Mouse (Mus musculus) neural tube, embryonic 14.5 days (tissue): ENCODE results near the gene Cobl. TPM values are rescaled to one million over a fixed set of nuclear protein-coding genes. Genes with fewer than 3 reads are reported as not detected.

Source experiments
- ATAC-seq: fragments of 200-750 bp; cut with Nextera tagmentation; 2 replicates; pipeline ENCODE4 v1.8.0; 2017; ENCODE audit warnings: low read depth, mild to moderate bottlenecking, moderate TSS enrichment, moderate library complexity
- H3K27ac ChIP-seq: fragments of 300-500 bp; sonication (generic); 2 replicates; pipeline ENCODE4 v1.5.1; 2014; ENCODE audit warnings: low read depth, mild to moderate bottlenecking, control low read depth, low read length, moderate library complexity, mixed read lengths
- H3K27me3 ChIP-seq: fragments of 300-500 bp; sonication (generic); 2 replicates; pipeline ENCODE4 v1.6.1; 2014; ENCODE audit warnings: low read length; ENCODE audit not compliant: control insufficient read depth, insufficient read depth
- H3K36me3 ChIP-seq: fragments of 300-500 bp; sonication (generic); 2 replicates; pipeline ENCODE4 v1.6.1; 2014; ENCODE audit warnings: low read length, mixed read lengths; ENCODE audit not compliant: control insufficient read depth, insufficient read depth
- H3K4me1 ChIP-seq: fragments of 300-500 bp; sonication (generic); 2 replicates; pipeline ENCODE4 v1.6.1; 2014; ENCODE audit warnings: low read length; ENCODE audit not compliant: control insufficient read depth, insufficient read depth
- H3K4me2 ChIP-seq: fragments of 300-500 bp; sonication (generic); 2 replicates; pipeline ENCODE4 v1.6.1; 2014; ENCODE audit warnings: mild to moderate bottlenecking, low read depth, low read length, control low read depth
- H3K4me3 ChIP-seq: fragments of 300-500 bp; sonication (generic); 2 replicates; pipeline ENCODE4 v1.5.1; 2014; ENCODE audit warnings: low read depth, low read length, control low read depth, mixed read lengths
- H3K9ac ChIP-seq: fragments of 300-500 bp; sonication (generic); replicated peaks from 2 replicates; pipeline ENCODE4 v1.6.1; 2014; ENCODE audit warnings: low read depth, mild to moderate bottlenecking, control low read depth, low read length, mixed read lengths
- H3K9me3 ChIP-seq: fragments of 300-500 bp; sonication (generic); 2 replicates; pipeline ENCODE4 v1.6.1; 2016; ENCODE audit warnings: low read length; ENCODE audit not compliant: control insufficient read depth
- WGBS: fragments of 180-500 bp; shearing (Covaris S2); extraction: QIAGEN DNeasy Blood & Tissue Kit; methylation state at CpG from one replicate; pipeline ENCODE4 v1.1.7; 2014; 5-methylcytosine and 5-hydroxymethylcytosine counted together
- polyA plus RNA-seq: library from polyadenylated mRNA; unstranded; fragments of >200 nt; fragmentation: Nextera tagmentation; extraction: Ambion mirVana; gene quantifications from 2 replicates; pipeline ENCODE4 v1.2.1, GENCODE M21; 2014

Gene Cobl
- polyA plus RNA-seq, 1 experiment from 2014 or later, result 16.3 TPM

DNA sequence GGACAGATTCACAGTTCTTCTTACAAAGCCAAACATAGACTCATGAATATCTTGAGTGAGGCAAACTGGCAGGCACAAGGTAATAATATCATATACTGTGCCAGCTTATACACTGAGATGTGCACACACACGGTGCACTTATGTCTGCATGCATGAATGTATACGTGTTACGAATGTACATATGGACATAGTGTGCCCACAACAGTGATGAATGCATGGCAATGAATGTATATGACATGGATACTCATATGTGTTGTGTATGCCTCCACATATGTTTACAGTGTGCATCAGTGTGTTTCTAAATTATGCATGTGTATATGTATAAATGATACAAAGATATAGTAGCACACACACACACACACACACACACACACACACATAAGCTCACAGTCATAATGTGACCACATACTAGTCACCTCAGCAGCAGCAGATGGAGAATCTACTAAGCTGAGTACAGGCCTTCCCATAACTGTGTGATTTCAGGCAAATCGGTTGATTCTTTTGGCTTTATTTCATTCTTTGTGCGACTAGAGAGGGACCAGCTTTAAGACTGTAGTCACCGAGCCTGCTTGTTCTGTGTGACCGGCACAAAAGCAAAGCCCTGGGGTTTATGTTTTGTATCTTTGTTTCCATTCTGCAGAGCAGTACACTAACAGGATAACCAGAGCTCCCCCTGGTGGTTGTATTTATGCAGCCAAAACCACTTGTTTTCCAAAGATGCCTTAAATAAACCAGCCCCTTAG is 173.7 kb downstream of the Cobl start:
- peak; percentile 93 for ATAC-seq
- Histone ChIP-seq H3K4me3 (no peak overlapping the region), H3K27ac (no peak overlapping the region), H3K9ac (no peak overlapping the region), H3K4me2 (no peak overlapping the region), H3K9me3 (no peaks in the 10 kb centered on the region), H3K4me1 (no peaks in the 10 kb centered on the region), H3K36me3 (no peaks in the 10 kb centered on the region), H3K27me3 (no peaks in the 10 kb centered on the region)
- 43% methylated on average over 7 of the region's 7 CpGs for WGBS

DNA sequence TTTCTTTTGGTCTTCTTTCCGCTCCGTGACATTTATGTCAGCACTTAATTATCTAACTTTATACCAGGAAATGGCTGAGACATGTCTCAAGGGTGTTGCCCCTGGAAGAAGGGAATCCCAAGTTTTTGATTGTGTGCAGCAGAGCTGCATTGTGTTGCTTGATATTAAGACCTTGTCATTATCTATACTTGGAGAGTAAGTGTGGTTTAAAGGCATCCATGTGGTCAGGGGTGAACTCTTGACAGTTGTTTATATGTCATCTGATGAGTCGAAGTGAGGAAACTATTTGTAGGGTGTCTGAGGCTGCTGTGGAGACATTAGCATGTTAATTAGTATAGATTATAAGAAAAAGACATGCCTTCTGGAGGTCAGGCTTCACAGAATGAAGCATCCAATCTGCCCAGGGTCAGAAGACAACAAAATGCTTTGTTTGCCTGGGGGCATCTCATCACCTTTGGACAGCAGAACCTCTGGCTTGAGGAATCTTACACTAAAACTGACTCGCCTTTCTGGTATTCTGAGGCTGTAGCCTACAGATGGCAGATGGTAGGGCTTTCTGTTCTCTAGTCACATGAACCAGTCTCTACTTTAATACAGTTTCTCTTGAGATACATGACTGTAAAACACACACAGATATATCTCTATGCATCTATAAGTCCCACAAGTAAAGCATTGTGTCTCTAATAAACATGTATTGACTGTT is 179.3 kb downstream of the Cobl start:
- no peak overlapping the region for H3K4me3 ChIP-seq
- H3K4me2 ChIP-seq, result no peak overlapping the region
- no peaks in the 10 kb centered on the region for H3K36me3 ChIP-seq
- H3K27me3 ChIP-seq, result no peaks in the 10 kb centered on the region
- H3K9ac ChIP-seq, result no peak overlapping the region
- H3K9me3 ChIP-seq, result no peaks in the 10 kb centered on the region
- ATAC-seq, result no peak
- WGBS, result 89% methylated on average over 4 of the region's 4 CpGs
- no peaks in the 10 kb centered on the region for H3K4me1 ChIP-seq
- no peak overlapping the region for H3K27ac ChIP-seq

DNA sequence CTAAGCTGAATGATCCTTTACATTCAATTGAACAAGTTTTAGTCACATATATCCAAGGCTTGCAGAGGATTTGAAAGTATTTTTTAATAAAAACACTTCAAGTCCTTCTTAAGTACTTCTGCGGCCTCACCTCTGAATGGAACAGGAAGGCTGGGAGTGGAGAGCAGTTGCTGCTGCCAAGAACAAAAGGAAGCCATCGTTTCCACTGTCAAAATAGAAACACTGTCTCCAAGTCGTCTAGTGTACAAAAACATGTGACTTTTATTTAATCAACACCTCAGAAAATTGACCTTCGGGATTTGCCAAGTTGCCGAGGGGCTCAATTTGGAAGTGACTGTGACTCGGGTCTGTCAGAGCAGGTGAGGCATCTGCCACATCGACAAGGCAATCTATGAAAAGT is 184.0 kb downstream of the Cobl start:
- H3K4me2 ChIP-seq, result no peak overlapping the region
- H3K27ac ChIP-seq, result no peak overlapping the region
- no peak overlapping the region for H3K9ac ChIP-seq
- ATAC-seq, result no peak
- no peaks in the 10 kb centered on the region for H3K27me3 ChIP-seq
- no peaks in the 10 kb centered on the region for H3K9me3 ChIP-seq
- no peak overlapping the region for H3K4me3 ChIP-seq
- 79% methylated on average over 7 of the region's 7 CpGs for WGBS
- H3K4me1 ChIP-seq, result no peaks in the 10 kb centered on the region
- H3K36me3 ChIP-seq, result no peaks in the 10 kb centered on the region

DNA sequence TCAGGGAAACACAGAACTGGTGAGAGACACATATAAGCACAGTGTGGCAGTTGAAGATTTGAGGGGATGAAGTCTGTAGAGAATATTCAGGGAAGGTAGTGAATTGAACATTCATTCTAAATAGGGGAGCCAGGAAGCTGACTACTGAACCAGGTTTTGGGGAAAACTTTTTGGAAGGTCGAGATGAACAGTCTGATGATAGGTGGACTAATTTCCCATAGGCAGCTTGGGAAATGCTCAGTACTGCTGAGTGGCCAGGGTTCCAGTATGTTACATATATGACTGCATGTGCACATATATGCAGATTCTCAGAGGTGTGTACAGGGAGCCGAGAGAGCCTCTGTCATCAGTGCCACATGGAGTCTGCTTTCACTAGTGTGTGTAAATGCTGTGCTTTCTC is 190.5 kb downstream of the Cobl start:
- H3K4me3 ChIP-seq, result no peak overlapping the region
- no peak overlapping the region for H3K27ac ChIP-seq
- no peak overlapping the region for H3K4me2 ChIP-seq
- no peak for ATAC-seq
- H3K36me3 ChIP-seq, result no peaks in the 10 kb centered on the region
- no peaks in the 10 kb centered on the region for H3K4me1 ChIP-seq
- no peaks in the 10 kb centered on the region for H3K27me3 ChIP-seq
- H3K9ac ChIP-seq, result no peak overlapping the region
- 85% methylated on average over 2 of the region's 2 CpGs for WGBS
- H3K9me3 ChIP-seq, result no peaks in the 10 kb centered on the region

DNA sequence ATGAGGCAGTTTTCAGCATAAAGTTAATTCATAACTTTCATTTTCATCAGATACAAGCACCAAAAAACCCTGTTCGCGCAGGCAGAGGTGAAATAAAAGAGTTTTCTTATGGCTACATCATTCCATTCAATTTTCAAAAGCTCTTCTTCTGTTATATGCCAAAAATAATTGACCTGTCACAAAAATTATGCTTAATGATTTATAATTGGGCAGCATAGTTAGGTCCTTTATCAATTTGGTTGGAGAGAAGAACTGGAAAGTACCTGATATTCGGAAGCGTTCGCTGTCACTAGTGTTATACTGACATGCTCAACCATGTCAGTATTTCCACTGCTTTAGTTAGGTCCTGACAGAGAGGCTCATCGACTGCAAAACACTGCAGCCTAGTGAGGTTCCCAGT is 191.0 kb downstream of the Cobl start:
- no peak overlapping the region for H3K9ac ChIP-seq
- H3K4me2 ChIP-seq, result no peak overlapping the region
- H3K27ac ChIP-seq, result no peak overlapping the region
- H3K4me1 ChIP-seq, result no peaks in the 10 kb centered on the region
- no peak overlapping the region for H3K4me3 ChIP-seq
- no peaks in the 10 kb centered on the region for H3K36me3 ChIP-seq
- H3K27me3 ChIP-seq, result no peaks in the 10 kb centered on the region
- WGBS, result 90% methylated on average over 6 of the region's 6 CpGs
- no peaks in the 10 kb centered on the region for H3K9me3 ChIP-seq
- no peak for ATAC-seq

DNA sequence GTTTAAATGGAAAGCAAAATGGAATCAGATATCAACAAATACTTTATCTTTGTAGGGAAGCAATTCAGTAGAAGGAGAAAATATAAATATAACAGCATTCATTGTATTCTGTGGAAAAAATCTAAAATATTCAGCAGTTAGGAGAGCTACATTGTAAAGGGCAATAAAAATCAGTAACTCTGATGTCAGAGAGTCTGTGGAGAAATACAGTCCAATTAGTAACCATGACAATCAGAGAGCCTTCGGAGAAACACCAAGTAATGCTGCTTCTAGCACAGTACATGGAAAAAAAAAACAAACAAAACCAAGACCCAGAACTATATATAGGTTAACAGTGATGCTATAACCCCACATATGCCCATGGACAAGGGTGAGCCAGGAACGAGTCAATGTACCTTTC is 206.3 kb downstream of the Cobl start:
- Histone ChIP-seq H3K27me3 (no peaks in the 10 kb centered on the region), H3K4me3 (no peak overlapping the region), H3K27ac (no peak overlapping the region), H3K9me3 (no peaks in the 10 kb centered on the region), H3K4me2 (no peak overlapping the region), H3K36me3 (no peaks in the 10 kb centered on the region), H3K4me1 (no peaks in the 10 kb centered on the region), H3K9ac (no peak overlapping the region)
- 0 out of 2 replicates have a peak, but pooled peaks have one; percentile 44 for ATAC-seq
- 42% methylated on average over 2 of the region's 2 CpGs for WGBS

DNA sequence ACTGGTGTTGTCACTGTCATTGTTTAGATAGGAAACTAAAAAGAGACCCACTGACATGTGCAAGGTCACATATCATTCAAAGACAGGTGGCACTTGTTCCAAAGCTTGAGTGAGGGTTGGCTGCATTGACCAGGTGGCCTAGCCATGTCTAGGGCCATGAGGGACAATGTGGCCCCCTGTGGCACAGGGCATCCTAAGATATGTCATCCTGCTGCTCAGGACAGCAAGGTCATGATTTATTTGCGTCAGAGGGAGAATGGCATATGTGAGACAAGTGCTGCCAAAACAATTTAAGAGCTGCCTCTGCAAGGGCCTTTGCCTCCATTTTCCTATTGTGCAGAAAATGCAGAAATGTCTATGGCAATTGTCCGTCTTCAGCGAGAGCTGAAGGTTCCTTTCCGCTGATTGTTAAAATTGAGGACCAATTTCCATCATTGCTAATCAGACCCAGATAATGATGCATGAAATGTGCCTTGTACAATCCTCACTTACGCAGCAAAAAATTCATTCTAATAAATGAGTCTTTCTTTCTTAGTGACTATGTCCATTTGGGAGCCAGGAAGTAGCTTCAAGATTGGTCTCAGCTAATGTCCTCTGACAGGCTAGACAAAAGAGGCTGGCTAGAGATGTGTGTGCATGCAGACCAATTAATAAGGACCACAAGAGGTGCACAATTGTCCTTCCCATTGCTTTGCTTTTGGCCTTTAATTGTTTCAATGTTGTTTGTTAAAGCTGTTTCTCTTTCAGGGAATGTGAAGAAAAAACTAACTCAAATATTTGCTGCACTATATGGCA is 207.2 kb downstream of the Cobl start:
- Histone ChIP-seq H3K36me3 (no peaks in the 10 kb centered on the region), H3K27me3 (no peaks in the 10 kb centered on the region), H3K4me1 (no peaks in the 10 kb centered on the region), H3K4me3 (no peak overlapping the region), H3K27ac (no peak overlapping the region), H3K9me3 (no peaks in the 10 kb centered on the region), H3K9ac (no peak overlapping the region), H3K4me2 (no peak overlapping the region)
- no peak for ATAC-seq
- WGBS, result 68% methylated on average over 5 of the region's 5 CpGs

DNA sequence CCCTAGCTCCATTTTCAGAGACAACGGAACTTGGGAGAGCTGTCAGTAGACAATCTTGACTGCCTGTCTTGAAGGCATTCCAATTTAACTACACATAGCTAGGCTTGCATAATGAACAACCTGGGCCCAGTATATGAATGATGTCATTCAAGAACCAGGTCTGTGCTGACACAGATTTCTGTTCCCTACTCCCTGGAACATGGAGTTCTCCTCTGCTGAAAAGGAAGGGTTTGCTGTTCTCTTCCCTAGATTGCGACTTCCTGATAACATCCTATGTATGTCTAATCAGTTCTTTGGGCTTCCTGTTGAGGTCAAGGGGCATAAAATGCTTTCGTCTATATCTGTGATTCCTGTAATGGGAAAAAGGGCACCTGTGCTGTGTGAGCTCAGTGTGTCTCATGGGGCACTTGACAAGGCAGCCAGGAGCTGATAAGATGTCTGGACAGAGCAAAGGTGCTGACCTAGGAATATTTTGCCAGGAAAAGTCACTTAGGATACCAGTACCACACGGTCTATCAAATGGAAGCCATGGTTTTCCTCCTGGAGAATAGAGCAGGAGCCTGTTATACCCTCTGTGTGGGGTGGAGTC is 219.3 kb downstream of the Cobl start:
- no peaks in the 10 kb centered on the region for H3K27me3 ChIP-seq
- no peaks in the 10 kb centered on the region for H3K4me1 ChIP-seq
- H3K4me3 ChIP-seq, result no peak overlapping the region
- no peaks in the 10 kb centered on the region for H3K9me3 ChIP-seq
- 94% methylated on average over 4 of the region's 4 CpGs for WGBS
- no peaks in the 10 kb centered on the region for H3K36me3 ChIP-seq
- no peak overlapping the region for H3K4me2 ChIP-seq
- H3K27ac ChIP-seq, result no peak overlapping the region
- no peak overlapping the region for H3K9ac ChIP-seq
- no peak for ATAC-seq
